Mouse (Mus musculus) liver, postnatal 0 days (tissue): ENCODE data around the gene Sos1. TPM values are rescaled to one million over a fixed set of nuclear protein-coding genes. Genes with fewer than 3 reads are reported as not detected.

ENCODE experiments used
- ATAC-seq: fragments of 200-750 bp; cut with Nextera tagmentation; 2 replicates; pipeline ENCODE4 v1.8.0; 2017; ENCODE audit warnings: mild to moderate bottlenecking, moderate library complexity
- DNase-seq: peaks from one replicate; pipeline ENCODE4 v3.0.0-alpha.2; 2016
- H3K27ac ChIP-seq: fragments of 300-500 bp; sonication (generic); 2 replicates; pipeline ENCODE4 v1.5.1; 2014; ENCODE audit warnings: antibody characterized with exemption, moderate library complexity, mild to moderate bottlenecking, low read depth
- H3K27me3 ChIP-seq: fragments of 300-500 bp; sonication (generic); 2 replicates; pipeline ENCODE4 v1.6.1; 2014; ENCODE audit warnings: low read length, control low read depth, mixed read lengths; ENCODE audit not compliant: insufficient read depth
- H3K36me3 ChIP-seq: fragments of 300-500 bp; sonication (generic); replicated peaks from 2 replicates; pipeline ENCODE4 v1.6.1; 2014; ENCODE audit warnings: mild to moderate bottlenecking, control low read depth, low read length, moderate library complexity, mixed read lengths; ENCODE audit not compliant: insufficient read depth
- H3K4me1 ChIP-seq: fragments of 300-500 bp; sonication (generic); 2 replicates; pipeline ENCODE4 v1.6.1; 2014; ENCODE audit warnings: antibody characterized with exemption, mild to moderate bottlenecking, control low read depth; ENCODE audit not compliant: insufficient read depth
- H3K4me2 ChIP-seq: fragments of 300-500 bp; sonication (generic); 2 replicates; pipeline ENCODE4 v1.6.1; 2014; ENCODE audit warnings: low read depth, mild to moderate bottlenecking, low read length, moderate library complexity, mixed read lengths
- H3K4me3 ChIP-seq: fragments of 300-500 bp; sonication (generic); 2 replicates; pipeline ENCODE4 v1.5.1; 2014; ENCODE audit warnings: low read depth, low read length
- H3K9ac ChIP-seq: fragments of 300-500 bp; sonication (generic); replicated peaks from 2 replicates; pipeline ENCODE4 v1.6.1; 2014; ENCODE audit warnings: mild to moderate bottlenecking, moderate library complexity
- H3K9me3 ChIP-seq: fragments of 300-500 bp; sonication (generic); 2 replicates; pipeline ENCODE4 v1.6.1; 2016; ENCODE audit warnings: mild to moderate bottlenecking, control low read depth, low read length, mixed read lengths
- CTCF ChIP-seq: sonication (generic); IDR thresholded peaks from 2 replicates; pipeline ENCODE4 v1.5.1; 2016; ENCODE audit warnings: antibody characterized with exemption, low read depth
- EP300 ChIP-seq: IDR thresholded peaks from 2 replicates; pipeline ENCODE4 v1.6.1; 2016; ENCODE audit warnings: antibody characterized with exemption, low read depth, mild to moderate bottlenecking
- WGBS: fragments of 180-500 bp; shearing (Covaris S2); extraction: QIAGEN DNeasy Blood & Tissue Kit; methylation state at CpG from one replicate; pipeline ENCODE4 v1.1.7; 2014; ENCODE audit not compliant: insufficient replicate concordance; 5-methylcytosine and 5-hydroxymethylcytosine counted together
- polyA plus RNA-seq: library from polyadenylated mRNA; unstranded; fragments of >200 nt; fragmentation: Nextera tagmentation; extraction: Ambion mirVana; gene quantifications from 2 replicates; pipeline ENCODE4 v1.2.1, GENCODE M21; 2015

Gene Sos1
- polyA plus RNA-seq, 1 experiment from 2014 or later = 1.4 TPM

DNA sequence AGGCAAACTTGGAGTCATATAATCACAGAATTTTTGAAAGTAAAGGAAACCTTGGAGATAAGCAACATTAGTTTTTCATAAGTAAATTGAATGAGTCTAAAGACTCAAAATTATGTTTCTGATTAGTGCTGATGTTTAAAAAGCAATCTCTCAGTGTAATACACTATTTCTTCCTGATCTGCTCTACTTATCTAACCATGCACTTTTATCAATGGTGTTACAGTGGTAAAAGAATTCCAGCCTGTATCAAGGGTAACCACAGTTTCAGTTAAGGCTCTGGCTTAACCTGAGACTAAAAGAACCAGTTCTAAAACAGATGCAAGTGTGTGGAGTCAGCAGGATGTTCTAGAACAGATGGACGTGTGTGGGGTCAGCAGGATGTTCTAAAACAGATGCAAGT lies 59.3 kb downstream of the Sos1 start:
- Histone ChIP-seq H3K4me2 (no peak overlapping the region), H3K9me3 (no peaks in the 10 kb centered on the region), H3K9ac (no peak overlapping the region), H3K4me3 (no peak overlapping the region), H3K36me3 (peaks cover 35% of the 10 kb centered on the region), H3K27me3 (no peaks in the 10 kb centered on the region), H3K27ac (no peak overlapping the region), H3K4me1 (no peaks in the 10 kb centered on the region)
- no peak for DNase-seq
- WGBS = 83% methylated on average over 1 of the region's 1 CpGs
- TF ChIP-seq EP300 = no peak
- no peak for TF ChIP-seq CTCF
- no peak for ATAC-seq

DNA sequence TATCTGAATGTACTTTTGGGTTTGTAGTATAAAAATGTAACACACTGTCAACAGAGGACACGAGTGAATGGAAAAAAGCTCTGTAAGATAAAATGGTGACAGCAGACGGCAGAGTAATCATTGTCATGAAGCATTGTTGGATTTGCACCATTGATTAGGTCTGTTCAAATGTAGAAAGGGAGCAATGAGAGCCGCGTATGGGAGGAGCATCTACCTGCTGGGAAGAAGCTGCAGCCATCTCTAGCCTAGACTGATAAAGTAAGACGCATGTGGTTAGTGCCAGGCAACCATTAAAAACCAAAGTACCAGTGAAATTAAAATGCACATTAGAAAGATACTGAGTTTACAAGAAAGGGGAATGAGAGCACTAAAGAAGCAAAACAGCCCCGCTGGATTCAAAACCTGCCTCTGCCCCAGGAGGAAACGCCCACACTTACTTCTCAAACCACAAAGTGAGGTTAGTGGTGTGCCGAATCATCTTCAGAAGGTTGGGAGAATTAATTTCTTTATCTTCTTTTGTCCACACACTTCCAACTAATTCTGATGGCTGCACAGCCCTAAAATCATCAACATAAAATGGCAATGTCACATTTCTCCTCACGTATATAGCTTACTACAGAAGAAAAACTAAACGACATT lies 61.6 kb downstream of the Sos1 start:
- Histone ChIP-seq H3K9me3 (no peaks in the 10 kb centered on the region), H3K4me3 (no peak overlapping the region), H3K9ac (no peak overlapping the region), H3K4me2 (no peak overlapping the region), H3K4me1 (no peaks in the 10 kb centered on the region), H3K27me3 (no peaks in the 10 kb centered on the region), H3K36me3 (peaks cover 41% of the 10 kb centered on the region), H3K27ac (no peak overlapping the region)
- WGBS = 68% methylated on average over 10 of the region's 10 CpGs
- TF ChIP-seq EP300 (no peak), CTCF (no peak)
- ATAC-seq (no peak), DNase-seq (no peak)

DNA sequence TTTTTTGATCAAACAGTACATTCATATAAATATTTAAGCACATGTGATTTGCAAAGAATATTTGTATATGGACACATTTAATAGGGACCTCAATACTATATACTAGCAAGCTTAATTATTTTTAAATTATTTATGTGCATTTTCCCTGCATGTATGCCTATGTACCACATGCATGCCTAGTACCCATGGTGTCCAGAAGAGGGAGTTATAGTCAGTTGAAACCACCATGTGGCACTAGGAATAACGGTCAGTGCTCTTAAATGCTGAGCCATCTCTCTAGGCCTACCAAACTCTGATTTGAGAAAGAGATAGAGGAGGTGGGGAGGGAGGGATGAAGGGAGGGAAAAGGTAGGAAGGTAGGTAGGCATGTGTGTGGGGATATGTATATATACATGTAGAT lies 69.1 kb downstream of the Sos1 start:
- no peak overlapping the region for H3K27ac ChIP-seq
- DNase-seq (no peak), ATAC-seq (no peak)
- WGBS = 66% methylated on average over 1 of the region's 1 CpGs
- peaks cover 57% of the 10 kb centered on the region for H3K36me3 ChIP-seq
- no peak overlapping the region for H3K4me3 ChIP-seq
- TF ChIP-seq EP300 = no peak
- peak; percentile 57 for TF ChIP-seq CTCF
- H3K9me3 ChIP-seq = no peaks in the 10 kb centered on the region
- H3K4me1 ChIP-seq = no peaks in the 10 kb centered on the region
- no peak overlapping the region for H3K9ac ChIP-seq
- no peak overlapping the region for H3K4me2 ChIP-seq
- H3K27me3 ChIP-seq = no peaks in the 10 kb centered on the region

DNA sequence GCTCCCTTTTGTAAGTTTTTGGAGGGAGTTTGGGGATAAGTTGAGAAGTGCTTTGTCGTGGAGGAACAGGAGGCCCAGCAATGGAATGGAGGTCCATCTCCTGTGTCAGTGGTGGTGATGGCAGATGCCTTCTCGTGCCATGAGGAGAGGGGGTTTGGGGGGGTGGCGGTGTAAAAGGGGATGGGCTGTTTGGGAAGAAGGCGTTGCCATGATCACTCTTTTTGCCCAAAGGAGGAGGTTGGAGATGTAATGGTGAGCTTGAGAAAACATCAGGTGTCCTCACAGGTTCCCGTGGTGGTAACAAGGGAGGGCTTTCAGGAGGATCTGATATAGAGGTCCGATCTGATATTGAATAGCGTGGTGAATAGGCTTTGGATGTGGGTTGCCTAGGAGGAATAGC lies 82.0 kb downstream of the Sos1 start:
- no peak overlapping the region for H3K9ac ChIP-seq
- no peaks in the 10 kb centered on the region for H3K27me3 ChIP-seq
- no peaks in the 10 kb centered on the region for H3K9me3 ChIP-seq
- DNase-seq = no peak
- H3K4me3 ChIP-seq = no peak overlapping the region
- H3K4me2 ChIP-seq = no peak overlapping the region
- H3K27ac ChIP-seq = no peak overlapping the region
- H3K36me3 ChIP-seq = peaks cover 18% of the 10 kb centered on the region
- H3K4me1 ChIP-seq = no peaks in the 10 kb centered on the region
- WGBS = 86% methylated on average over 7 of the region's 7 CpGs
- TF ChIP-seq CTCF = no peak
- TF ChIP-seq EP300 = no peak
- no peak for ATAC-seq

DNA sequence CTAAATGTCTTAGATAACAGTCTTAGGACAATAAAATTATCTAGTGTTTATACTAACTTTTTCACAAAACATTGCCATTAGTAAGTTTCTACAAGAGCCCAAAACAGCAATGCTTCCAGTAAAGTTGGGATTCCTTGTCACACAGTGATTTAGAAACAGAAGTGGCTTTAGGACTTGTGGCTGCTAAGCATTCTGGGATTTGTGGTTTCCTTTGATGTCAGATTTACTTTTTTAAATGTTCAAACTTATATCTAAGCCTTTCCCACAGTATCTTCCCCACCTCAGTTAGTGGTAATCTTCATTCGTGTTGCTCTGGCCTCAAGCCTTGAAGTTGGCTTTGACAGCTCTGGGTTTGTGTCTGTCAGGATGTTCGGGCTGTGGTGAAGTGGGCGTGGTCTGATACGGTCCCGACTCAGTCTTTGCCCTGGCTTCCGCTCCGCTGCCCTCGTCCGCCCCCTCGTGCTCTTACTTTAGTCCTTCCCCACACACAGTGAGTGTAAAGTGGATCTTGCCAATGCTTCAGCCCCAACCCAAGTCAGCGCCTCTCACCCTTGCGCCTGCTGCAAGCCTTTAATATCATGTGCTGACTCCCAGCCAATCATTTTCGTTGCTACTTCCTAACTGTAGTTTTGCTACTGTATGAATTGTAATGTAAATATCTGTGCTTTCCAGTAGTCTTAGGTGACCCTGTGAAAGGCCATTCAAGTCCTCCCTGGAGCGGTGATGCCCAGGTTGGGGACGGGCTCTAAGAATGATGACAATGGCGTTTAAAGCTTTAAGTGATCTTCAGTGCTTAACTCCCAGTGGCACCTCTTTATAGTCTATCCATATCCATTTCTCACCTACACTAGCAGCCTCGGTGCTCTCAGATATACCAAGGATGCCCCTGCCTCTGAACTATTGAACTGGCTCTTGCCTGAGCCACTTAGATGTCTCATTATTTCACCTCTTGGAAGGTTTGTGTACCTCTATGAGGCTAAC lies 88.5 kb downstream of the Sos1 start:
- Histone ChIP-seq H3K4me3 (peak overlapping the region; percentile 41), H3K9me3 (no peaks in the 10 kb centered on the region), H3K36me3 (peaks cover 4% of the 10 kb centered on the region; the same call in 1 of the 2 replicates), H3K9ac (0 out of 2 replicates have a peak overlapping the region, but pooled peaks have one; percentile 30), H3K4me2 (peak overlapping the region; percentile 67), H3K4me1 (no peaks in the 10 kb centered on the region), H3K27me3 (no peaks in the 10 kb centered on the region), H3K27ac (no peak overlapping the region)
- ATAC-seq = peak; percentile 84
- peak; percentile 76 for DNase-seq
- WGBS = 15% methylated on average over 17 of the region's 17 CpGs
- TF ChIP-seq CTCF (peak; percentile 69), EP300 (no peak)

DNA sequence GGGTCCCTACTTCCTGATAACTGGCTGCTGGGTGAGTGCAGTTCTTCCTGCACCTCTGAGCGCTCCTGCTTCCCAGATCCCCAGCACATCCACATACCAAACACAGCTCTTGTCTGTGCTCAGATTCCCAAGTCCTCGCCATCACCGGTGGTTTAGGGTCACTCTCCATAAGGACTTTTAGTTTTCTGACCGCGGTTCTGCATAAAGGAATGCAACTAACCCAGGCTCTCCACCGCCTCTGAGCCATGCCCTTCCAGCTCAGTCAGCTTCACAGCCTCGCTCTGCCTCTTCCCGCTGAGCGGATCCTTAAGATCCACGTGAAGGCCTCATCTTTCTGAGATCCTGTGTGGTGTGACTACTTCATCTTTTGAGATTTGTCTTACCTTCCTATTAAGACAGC lies 90.2 kb downstream of the Sos1 start:
- WGBS = 66% methylated on average over 10 of the region's 10 CpGs
- Histone ChIP-seq H3K27me3 (no peaks in the 10 kb centered on the region), H3K36me3 (no peaks in the 10 kb centered on the region), H3K4me2 (no peak overlapping the region), H3K4me1 (no peaks in the 10 kb centered on the region), H3K9ac (no peak overlapping the region), H3K4me3 (no peak overlapping the region), H3K9me3 (no peaks in the 10 kb centered on the region), H3K27ac (no peak overlapping the region)
- TF ChIP-seq EP300 (no peak), CTCF (no peak)
- ATAC-seq (no peak), DNase-seq (no peak)
